Mouse (Mus musculus) cerebellum, adult (tissue): ENCODE results near the gene Gm17334.
A peak's percentile ranks its signal among the peaks of the same experiment; 100 is the strongest.

Source experiments
- ATAC-seq: cut with Nextera tagmentation; 2 replicates; pipeline ENCODE4 v1.9.2; 2017; ENCODE audit warnings: mild to moderate bottlenecking, moderate library complexity, mixed read lengths; ENCODE audit not compliant: insufficient number of reproducible peaks, low FRiP score, low TSS enrichment

The Gm17334 gene

DNA sequence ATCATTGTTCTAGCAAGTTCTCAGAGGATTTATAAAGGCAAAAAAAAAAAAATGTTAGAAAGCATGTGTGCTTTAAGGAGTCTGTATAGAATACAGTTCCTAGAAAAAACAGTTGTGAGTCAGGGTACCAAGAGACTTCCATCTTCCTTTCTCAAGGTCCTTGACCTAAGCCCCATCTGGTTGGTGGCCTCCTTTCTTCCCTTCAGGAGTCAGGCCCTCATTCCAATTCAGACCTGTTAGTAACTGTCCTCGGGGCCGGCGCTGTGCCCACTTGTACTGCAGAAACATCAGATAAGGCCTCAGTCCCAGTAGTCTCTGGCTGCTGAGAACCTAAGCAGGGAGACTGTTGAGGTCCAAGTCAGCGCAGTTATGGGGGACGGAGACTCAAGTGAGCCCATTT, at the start of gene Gm17334:
Gene Gm17334, minus strand, starts transcription at position 101 of the 400 bp plus-strand sequence.
- ATAC-seq: no peak

GRCm38 (mm10) chr11:53821945-53822338, 49.0 kb upstream of the Gm17334 start:
- no peak for ATAC-seq

DNA sequence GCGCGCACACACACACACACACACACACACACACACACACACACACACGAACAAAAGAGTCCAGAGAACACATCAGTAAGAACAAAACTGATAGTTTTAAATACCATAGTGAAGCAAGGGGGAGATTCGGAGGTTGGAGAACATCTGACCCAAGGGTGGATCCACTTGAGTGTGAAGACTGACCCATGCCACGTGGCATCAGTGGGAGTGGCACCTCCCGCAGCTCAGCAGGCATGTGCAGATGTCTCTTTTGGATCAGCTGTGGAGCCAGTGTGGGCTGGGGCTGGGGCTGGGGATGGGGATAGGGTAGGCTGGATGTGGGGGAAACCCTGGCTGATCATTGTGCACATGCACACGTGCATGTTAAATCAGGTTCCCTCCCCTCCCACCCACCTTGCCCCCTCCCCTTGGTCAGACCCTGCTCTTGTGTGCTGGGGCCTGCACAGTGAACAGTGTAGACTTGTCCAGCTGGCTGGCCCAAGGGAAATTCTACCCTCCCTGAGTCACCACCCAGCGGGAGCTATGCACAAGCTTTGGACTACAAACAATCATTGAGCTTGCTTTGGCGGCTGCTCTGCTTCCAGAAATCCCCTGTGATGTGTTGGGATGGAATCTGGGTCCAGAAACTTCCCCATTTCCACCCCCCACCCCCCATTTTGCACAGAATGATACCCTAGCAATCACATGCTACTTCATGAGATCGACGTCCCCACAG, 48.4 kb upstream of the Gm17334 start:
- no peak for ATAC-seq

DNA sequence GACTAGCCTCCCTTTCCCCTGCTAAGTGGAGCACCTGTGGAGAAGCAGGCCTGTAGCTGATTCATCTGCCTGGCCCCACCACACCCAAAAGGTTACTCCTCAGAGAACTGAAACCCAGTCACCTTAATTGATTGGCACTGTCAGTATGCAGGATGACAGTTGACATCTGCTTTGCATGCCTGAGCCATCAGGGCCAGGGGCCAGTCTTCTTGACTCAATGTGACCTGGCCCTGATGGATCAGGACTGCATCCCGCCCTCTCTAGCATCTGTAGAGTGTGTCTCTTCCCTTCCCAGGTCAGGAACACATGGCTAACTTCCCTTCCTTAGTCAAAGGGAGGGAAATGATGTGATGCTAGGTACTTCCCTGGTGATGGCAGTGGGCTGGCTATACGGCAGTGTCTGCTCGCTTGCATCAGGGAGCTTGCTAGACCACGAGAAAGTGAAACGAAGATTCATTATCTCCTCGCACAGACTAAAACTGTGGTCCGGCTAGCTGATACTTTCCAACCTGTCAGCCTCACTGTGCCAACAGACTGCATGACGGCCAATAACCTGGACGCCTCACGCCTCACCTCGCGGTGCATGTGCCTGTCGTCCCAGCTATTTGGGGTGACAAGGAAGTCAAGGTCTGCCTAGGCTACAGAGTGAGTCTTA, 47.7 kb upstream of the Gm17334 start:
- no peak for ATAC-seq

DNA sequence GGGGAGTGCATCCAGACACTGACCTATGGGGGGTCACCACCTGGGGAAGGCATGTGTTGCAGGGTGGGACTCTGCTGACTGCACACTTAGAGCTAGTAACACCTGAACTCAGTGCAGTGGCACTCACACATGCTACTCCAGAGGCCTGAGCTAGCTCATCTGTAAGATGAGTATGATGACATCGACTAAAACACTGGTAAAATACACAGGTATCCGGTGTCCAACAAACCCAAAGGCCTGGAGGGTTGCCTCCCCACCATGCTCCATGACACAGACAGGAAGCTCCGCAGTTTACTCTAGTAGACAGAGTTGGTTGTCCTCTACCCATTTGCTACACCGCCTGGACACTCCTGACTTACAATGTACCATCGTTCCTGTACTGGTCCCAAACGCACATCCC, 46.5 kb upstream of the Gm17334 start:
- ATAC-seq: no peak

- no peak for ATAC-seq
Observed at GRCm38 (mm10) chr11:53818794-53819193, 45.8 kb upstream of the Gm17334 start.

DNA sequence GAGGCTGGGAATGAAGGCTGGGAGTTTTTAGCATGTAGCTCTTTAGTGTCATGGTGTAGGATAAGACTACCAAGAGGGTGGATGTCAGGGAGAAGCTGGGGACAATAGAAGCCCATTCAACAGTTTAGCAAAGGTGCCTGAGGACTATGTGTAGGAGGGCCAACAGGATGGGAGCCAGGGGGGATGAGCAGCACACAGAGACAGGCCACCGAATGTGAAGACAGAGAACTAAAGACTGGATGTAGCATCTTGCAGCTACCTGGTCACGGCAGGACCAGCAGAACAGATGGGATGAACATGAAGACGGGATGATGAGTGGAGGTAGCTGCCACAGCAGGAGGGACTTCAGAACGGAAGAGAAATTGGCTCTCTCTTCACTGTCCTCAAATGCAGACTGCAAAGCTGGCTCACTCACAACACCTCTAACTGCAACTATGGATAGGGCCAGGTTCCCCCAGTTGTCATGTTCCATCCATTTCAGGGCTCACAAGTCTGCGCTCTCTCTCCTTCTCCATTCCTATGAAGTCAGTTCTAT, 43.9 kb upstream of the Gm17334 start:
- ATAC-seq: peak; percentile 26; the same call in 1 of the 2 replicates

DNA sequence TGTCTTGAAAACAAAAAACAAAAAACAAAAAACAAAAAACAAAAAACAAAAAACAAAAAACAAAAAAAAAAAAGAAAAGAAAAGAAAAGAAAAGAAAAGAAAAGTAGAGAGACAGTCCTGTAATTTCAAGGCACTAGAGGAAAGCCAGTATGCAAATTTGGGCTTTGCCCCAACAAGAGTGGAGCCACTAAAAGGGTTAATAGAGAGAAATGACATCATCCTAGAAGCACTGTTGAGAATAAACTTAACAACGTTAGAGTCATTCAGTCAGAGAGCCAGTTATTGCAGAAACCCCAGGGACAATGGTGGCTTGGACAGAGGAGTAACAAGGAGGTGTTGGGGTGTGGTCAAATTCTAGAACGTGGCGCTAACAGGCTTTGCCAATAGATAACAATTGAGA, 41.8 kb upstream of the Gm17334 start:
- no peak for ATAC-seq

GRCm38 (mm10) chr11:53813001-53813868, 40.2 kb upstream of the Gm17334 start:
- ATAC-seq: no peak

GRCm38 (mm10) chr11:53811312-53811711, 38.3 kb upstream of the Gm17334 start:
- ATAC-seq: no peak

DNA sequence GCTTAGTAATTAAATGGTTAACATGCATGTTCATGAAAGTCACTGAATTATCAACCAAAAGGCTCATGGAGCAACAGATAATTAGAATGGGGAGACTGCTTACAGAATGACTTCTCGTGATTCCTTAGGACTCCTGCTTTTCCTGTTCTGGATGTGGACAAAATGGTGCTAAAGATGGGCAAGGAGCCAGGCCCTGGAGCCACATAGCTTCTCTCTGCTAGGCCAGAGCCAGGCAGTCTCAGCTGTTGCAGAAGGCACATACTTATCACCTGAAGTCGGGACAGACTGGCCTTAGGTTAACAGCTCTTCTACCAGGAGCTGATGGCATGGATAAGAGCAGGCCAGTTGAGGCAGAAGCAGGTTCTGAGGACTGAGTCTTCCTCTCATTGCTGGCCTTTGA, 37.8 kb upstream of the Gm17334 start:
- ATAC-seq: no peak

DNA sequence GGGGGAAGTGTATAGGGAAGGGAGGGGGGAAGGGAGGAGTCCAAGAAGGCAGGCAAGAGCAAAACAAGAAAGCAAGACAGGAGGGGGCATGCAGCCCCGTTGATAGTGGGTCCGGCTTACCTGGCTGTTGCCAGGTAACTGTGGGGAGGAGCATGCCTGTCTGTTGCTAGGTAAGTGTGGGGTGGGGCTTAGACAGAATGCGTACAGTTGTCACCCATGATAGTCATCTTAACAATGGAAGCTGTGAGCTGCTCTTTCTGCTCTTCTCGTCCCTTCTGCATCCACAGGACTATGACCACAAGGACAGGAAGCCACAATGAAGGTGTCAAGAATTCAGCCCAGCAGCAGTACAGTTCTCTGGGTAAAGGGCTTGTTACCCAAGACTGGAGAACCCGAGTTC, 37.2 kb upstream of the Gm17334 start:
- ATAC-seq: no peak

- ATAC-seq: no peak
Observed at GRCm38 (mm10) chr11:53809354-53809753, 36.4 kb upstream of the Gm17334 start.

DNA sequence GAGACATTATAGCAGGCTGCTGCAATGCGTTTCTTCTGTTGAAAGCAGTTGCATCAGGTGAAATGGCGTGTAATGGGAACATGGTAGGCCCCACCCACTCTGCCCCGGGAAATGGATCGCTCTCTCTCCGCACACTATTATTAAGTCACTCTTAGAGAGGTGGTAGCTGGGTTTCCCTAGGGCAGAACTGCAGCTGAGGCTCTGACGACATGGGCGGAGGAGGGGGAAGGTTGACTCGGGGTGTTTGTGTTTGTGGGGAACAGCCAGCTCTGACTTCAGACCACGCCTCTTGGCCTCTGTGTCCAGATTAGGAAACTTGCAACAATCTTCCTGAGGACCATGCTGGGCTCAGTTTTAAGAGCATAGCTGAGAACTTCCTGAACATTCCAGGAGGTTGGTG, 32.8 kb upstream of the Gm17334 start:
- no peak for ATAC-seq

DNA sequence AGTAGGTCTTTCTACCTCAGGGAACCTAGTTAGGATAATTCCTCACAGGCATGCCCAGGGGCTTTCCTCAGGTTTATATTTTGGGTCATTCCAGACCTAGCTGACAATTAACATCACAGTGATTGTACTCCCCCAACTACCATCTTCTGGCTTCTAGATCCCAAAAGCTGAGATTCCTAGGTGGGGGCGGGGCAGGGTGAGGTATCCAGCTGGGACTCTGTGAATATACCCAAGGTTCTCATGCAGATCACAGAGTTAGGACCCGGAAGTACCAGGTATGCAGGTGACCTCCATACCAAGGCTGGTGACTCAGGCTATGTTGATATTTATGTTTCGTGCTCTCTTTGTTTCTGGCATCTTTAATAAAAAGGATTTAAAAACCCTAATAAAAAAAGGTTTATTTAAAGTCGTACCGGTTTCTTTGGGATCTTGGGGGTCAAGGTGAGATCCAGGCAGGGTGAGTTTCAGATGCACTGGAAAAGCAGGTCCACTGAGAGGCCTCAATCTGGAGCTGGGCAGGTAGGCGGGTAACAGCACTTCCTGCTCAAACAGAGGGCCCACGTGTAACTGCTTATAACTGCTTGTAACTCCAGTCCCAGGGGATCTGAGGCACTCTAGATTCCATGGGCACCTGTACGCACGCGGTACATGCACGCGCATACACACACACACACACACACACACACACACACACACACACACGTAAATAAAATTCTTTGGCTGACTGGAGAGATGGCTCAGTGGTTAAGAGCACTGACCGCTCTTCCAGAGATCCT, 31.8 kb upstream of the Gm17334 start:
- no peak for ATAC-seq

GRCm38 (mm10) chr11:53803494-53803893, 30.5 kb upstream of the Gm17334 start:
- no peak for ATAC-seq

DNA sequence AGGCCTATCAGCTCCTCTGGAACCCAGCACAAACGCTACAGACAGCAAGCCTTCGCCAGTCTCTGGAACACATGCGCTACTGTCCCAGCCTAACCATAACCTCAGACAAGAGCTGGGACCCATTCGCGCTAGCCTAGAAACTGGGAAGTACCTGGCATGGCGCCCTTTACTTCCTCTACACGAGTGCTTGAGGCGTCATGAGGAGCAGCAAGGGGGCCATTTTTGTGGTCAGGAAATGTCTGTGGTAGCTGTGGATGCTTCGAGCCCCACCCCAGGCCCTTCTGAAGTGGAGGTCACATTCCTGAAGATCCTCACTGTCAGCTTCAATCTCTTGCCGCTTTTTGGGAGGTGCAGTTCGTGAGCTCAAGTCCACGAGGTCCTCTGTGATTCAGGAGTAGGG, 30.1 kb upstream of the Gm17334 start:
- no peak for ATAC-seq

DNA sequence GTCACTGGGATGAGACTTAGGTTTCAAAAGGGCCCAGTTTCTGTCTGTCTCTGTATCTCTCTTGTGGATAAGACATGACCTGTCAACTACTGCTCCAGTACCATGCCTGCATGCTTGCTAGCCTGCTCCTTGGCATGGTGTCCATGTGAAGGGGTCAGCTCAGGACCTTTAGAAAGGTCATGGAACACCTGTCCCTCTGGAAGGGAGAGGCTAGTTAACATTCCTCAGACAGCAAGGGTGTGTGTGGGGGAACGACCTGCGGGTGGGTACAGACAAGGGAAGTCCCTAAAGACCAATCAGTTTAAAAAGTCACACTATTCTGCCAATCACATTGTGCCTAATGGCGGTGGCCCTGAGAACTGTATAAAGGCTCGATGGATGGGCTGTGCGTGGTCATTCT, 28.0 kb upstream of the Gm17334 start:
- ATAC-seq: no peak

DNA sequence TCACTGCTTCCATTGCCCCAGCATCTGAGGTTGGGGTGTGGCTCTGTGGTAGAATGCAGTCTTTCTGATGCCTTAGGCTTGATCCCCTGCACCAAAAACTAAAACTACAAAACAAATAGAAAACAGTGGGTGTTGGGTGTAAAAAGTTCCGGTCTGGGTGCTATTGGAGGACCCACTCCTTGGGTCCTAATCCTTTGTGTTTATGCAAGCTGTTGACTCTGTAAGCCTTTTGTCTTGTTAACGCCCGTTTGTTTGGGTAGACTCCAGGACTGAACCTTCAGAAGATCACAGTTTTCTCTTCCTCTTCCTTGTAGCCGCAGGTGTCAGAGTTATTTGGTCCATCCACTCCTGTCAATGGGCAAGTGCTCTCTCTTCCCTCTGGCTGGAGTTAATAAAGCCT, 27.0 kb upstream of the Gm17334 start:
- no peak for ATAC-seq

DNA sequence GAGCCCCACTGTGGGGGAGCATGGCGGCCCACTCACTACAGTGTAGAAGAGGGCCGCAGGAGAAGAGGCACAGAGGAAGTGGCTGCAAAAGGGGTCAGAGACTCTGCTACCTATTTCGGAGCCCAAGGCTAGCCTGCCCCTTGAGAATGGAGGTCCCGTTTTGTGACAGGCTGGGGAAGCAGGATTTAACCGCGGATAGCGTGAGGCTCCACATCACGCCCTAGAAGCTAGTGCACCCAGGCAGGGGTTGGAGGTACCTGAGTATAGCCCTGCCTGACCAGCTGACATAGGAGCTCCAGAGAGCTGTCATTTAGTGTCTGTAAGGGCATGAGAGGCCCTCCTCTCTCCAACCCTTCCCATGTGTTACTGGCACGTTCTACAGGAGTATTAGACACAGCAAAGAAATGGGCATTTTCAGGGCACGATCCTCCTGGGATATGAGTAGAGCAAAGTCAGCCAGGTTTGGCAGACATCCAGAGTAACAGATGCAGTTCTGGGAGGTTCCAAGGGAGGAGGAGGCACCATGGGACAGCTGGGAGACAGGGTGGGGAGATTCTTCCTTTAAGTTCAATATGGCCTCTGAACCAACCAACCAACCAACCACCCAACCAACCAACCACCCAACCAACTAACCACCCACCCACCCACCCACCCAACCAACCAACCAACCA, 25.2 kb upstream of the Gm17334 start:
- no peak for ATAC-seq
